Mouse (Mus musculus) midbrain, postnatal 0 days (tissue): Measurements from ENCODE around the gene Prlh. TPM values are rescaled to one million over a fixed set of nuclear protein-coding genes. Genes with fewer than 3 reads are reported as not detected.

Experiments
- ATAC-seq: fragments of 200-750 bp; cut with Nextera tagmentation; 2 replicates; pipeline ENCODE4 v1.8.0; 2017; ENCODE audit warnings: moderate number of reproducible peaks, mild to moderate bottlenecking, moderate TSS enrichment, moderate library complexity; ENCODE audit not compliant: low FRiP score
- DNase-seq: peaks from one replicate; pipeline ENCODE4 v3.0.0-alpha.2; 2015; ENCODE audit warnings: low spot score
- H3K27ac ChIP-seq: fragments of 300-500 bp; sonication (generic); 2 replicates; pipeline ENCODE4 v1.5.1; 2014; ENCODE audit warnings: low read depth, mild to moderate bottlenecking, low read length, mixed read lengths
- H3K27me3 ChIP-seq: fragments of 300-500 bp; sonication (generic); 2 replicates; pipeline ENCODE4 v1.6.1; 2014; ENCODE audit warnings: low read length, control low read depth, mixed read lengths; ENCODE audit not compliant: insufficient read depth
- H3K36me3 ChIP-seq: fragments of 300-500 bp; sonication (generic); 2 replicates; pipeline ENCODE4 v1.6.1; 2014; ENCODE audit warnings: low read length, control low read depth, mixed read lengths; ENCODE audit not compliant: insufficient read depth
- H3K4me1 ChIP-seq: fragments of 300-500 bp; sonication (generic); 2 replicates; pipeline ENCODE4 v1.6.1; 2014; ENCODE audit warnings: mild to moderate bottlenecking, control low read depth, antibody characterized with exemption, low read length, mixed read lengths; ENCODE audit not compliant: insufficient read depth
- H3K4me2 ChIP-seq: fragments of 300-500 bp; sonication (generic); 2 replicates; pipeline ENCODE4 v1.6.1; 2014; ENCODE audit warnings: low read depth, mild to moderate bottlenecking, low read length, mixed read lengths; ENCODE audit not compliant: poor library complexity, severe bottlenecking
- H3K4me3 ChIP-seq: fragments of 300-500 bp; sonication (generic); 2 replicates; pipeline ENCODE4 v1.5.1; 2014; ENCODE audit warnings: low read depth, mild to moderate bottlenecking, low read length, moderate library complexity
- H3K9ac ChIP-seq: fragments of 300-500 bp; sonication (generic); replicated peaks from 2 replicates; pipeline ENCODE4 v1.6.1; 2014; ENCODE audit warnings: mild to moderate bottlenecking, low read length, moderate library complexity, mixed read lengths; ENCODE audit not compliant: poor library complexity, severe bottlenecking
- H3K9me3 ChIP-seq: fragments of 300-500 bp; sonication (generic); 2 replicates; pipeline ENCODE4 v1.6.1; 2016; ENCODE audit warnings: low read length, control low read depth
- CTCF ChIP-seq: IDR thresholded peaks from 2 replicates; pipeline ENCODE4 v1.5.1; 2016; ENCODE audit warnings: antibody characterized with exemption, mild to moderate bottlenecking
- WGBS: fragments of 180-500 bp; shearing (Covaris S2); extraction: QIAGEN DNeasy Blood & Tissue Kit; methylation state at CpG from one replicate; pipeline ENCODE4 v1.1.7; 2014; 5-methylcytosine and 5-hydroxymethylcytosine counted together
- polyA plus RNA-seq: library from polyadenylated mRNA; unstranded; fragments of >200 nt; fragmentation: Nextera tagmentation; extraction: Ambion mirVana; gene quantifications from 2 replicates; pipeline ENCODE4 v1.2.1, GENCODE M21; 2015
- total RNA-seq: library from RNA; depleted of rRNA; stranded (reverse); fragments of >200 nt; gene quantifications from 2 replicates; pipeline ENCODE4 v1.2.3, GENCODE M21; 2014

The Prlh gene
- total and polyA plus RNA-seq, 2 experiments from 2014 or later, result not detected

- H3K4me2 ChIP-seq, result no peak overlapping the region
- no peak overlapping the region for H3K4me3 ChIP-seq
- H3K9ac ChIP-seq, result no peak overlapping the region
- DNase-seq, result no peak
- no peaks in the 10 kb centered on the region for H3K36me3 ChIP-seq
- no peaks in the 10 kb centered on the region for H3K4me1 ChIP-seq
- H3K27ac ChIP-seq, result no peak overlapping the region
- WGBS, result 50% methylated on average over 15 of the region's 15 CpGs
- H3K9me3 ChIP-seq, result no peaks in the 10 kb centered on the region
- TF ChIP-seq CTCF, result no peak
- no peak for ATAC-seq
- peaks cover 4% of the 10 kb centered on the region; the same call in 1 of the 2 replicates for H3K27me3 ChIP-seq
Measured at GRCm38 (mm10) chr1:90927308-90927707, 25.6 kb upstream of the Prlh start.

GRCm38 (mm10) chr1:90927929-90928574 is 24.9 kb upstream of the Prlh start:
- peak overlapping the region; percentile 9; the same call in 1 of the 2 replicates for H3K4me3 ChIP-seq

GRCm38 (mm10) chr1:90928575-90928934 is 24.4 kb upstream of the Prlh start:
- no peak overlapping the region for H3K9ac ChIP-seq
- DNase-seq (peak; percentile 88), ATAC-seq (peak; percentile 73; the same call in 1 of the 2 replicates)
- H3K27ac ChIP-seq, result no peak overlapping the region
- peak; percentile 97 for TF ChIP-seq CTCF
- WGBS, result 6% methylated on average over 6 of the region's 6 CpGs
- no peaks in the 10 kb centered on the region for H3K9me3 ChIP-seq
- H3K27me3 ChIP-seq, result peaks cover 4% of the 10 kb centered on the region; the same call in 1 of the 2 replicates
- no peaks in the 10 kb centered on the region for H3K36me3 ChIP-seq
- no peak overlapping the region for H3K4me3 ChIP-seq
- no peak overlapping the region for H3K4me2 ChIP-seq
- H3K4me1 ChIP-seq, result no peaks in the 10 kb centered on the region

More at GRCm38 (mm10) chr1:90927929-90928574, 24.9 kb upstream of the Prlh start:
- Histone ChIP-seq H3K9ac (no peak overlapping the region), H3K9me3 (no peaks in the 10 kb centered on the region), H3K4me2 (peak overlapping the region; percentile 42), H3K4me1 (no peaks in the 10 kb centered on the region), H3K27me3 (peaks cover 4% of the 10 kb centered on the region; the same call in 1 of the 2 replicates), H3K27ac (no peak overlapping the region), H3K36me3 (no peaks in the 10 kb centered on the region)
- DNase-seq, result peak; percentile 19
- ATAC-seq, result peak; percentile 47; the same call in 1 of the 2 replicates
- TF ChIP-seq CTCF, result no peak
- 3% methylated on average over 23 of the region's 23 CpGs for WGBS

- Histone ChIP-seq H3K4me2 (no peak overlapping the region), H3K4me1 (no peaks in the 10 kb centered on the region), H3K9me3 (no peaks in the 10 kb centered on the region), H3K27ac (no peak overlapping the region), H3K27me3 (no peaks in the 10 kb centered on the region; the same call in 1 of the 2 replicates), H3K9ac (no peak overlapping the region), H3K4me3 (no peak overlapping the region), H3K36me3 (no peaks in the 10 kb centered on the region)
- no peak for TF ChIP-seq CTCF
- ATAC-seq, result no peak
- WGBS, result 80% methylated on average over 5 of the region's 5 CpGs
- DNase-seq, result peak; percentile 42
Measured at GRCm38 (mm10) chr1:90933001-90933400, 19.9 kb upstream of the Prlh start.

GRCm38 (mm10) chr1:90936990-90937389 is 15.9 kb upstream of the Prlh start:
- Histone ChIP-seq H3K36me3 (no peaks in the 10 kb centered on the region), H3K27ac (no peak overlapping the region), H3K4me2 (no peak overlapping the region), H3K9ac (no peak overlapping the region), H3K4me1 (no peaks in the 10 kb centered on the region), H3K9me3 (no peaks in the 10 kb centered on the region), H3K4me3 (no peak overlapping the region), H3K27me3 (no peaks in the 10 kb centered on the region)
- DNase-seq (no peak), ATAC-seq (no peak)
- WGBS, result 75% methylated on average over 9 of the region's 9 CpGs
- no peak for TF ChIP-seq CTCF

- Histone ChIP-seq H3K27me3 (no peaks in the 10 kb centered on the region), H3K9ac (no peak overlapping the region), H3K4me1 (no peaks in the 10 kb centered on the region), H3K9me3 (no peaks in the 10 kb centered on the region), H3K27ac (no peak overlapping the region), H3K36me3 (no peaks in the 10 kb centered on the region), H3K4me3 (no peak overlapping the region), H3K4me2 (no peak overlapping the region)
- TF ChIP-seq CTCF, result no peak
- DNase-seq, result no peak
- WGBS, result 87% methylated on average over 4 of the region's 4 CpGs
- no peak for ATAC-seq
Measured at GRCm38 (mm10) chr1:90939980-90940379, 12.9 kb upstream of the Prlh start.
